Mouse (Mus musculus) kidney, embryonic 16.5 days (tissue): ENCODE results near the gene Gm21738. TPM values are rescaled to one million over a fixed set of nuclear protein-coding genes. Genes with fewer than 3 reads are reported as not detected.
"Not testable (repeated sequence)": the region's sequence is repeated elsewhere in the genome, so short reads cannot be mapped to it uniquely, and the experiment has no call there.

Experiments
- ATAC-seq: fragments of 200-750 bp; cut with Nextera tagmentation; 2 replicates; pipeline ENCODE4 v1.8.0; 2017; ENCODE audit warnings: moderate TSS enrichment; ENCODE audit not compliant: low FRiP score, low TSS enrichment
- H3K27ac ChIP-seq: fragments of 300-500 bp; sonication (generic); 2 replicates; pipeline ENCODE4 v1.5.1; 2014; ENCODE audit warnings: low read length
- H3K27me3 ChIP-seq: fragments of 300-500 bp; sonication (generic); 2 replicates; pipeline ENCODE4 v1.6.1; 2014; ENCODE audit warnings: low read length, control low read depth, mixed read lengths; ENCODE audit not compliant: insufficient read depth
- H3K36me3 ChIP-seq: fragments of 300-500 bp; sonication (generic); 2 replicates; pipeline ENCODE4 v1.6.1; 2014; ENCODE audit warnings: low read length, control low read depth, mixed read lengths; ENCODE audit not compliant: insufficient read depth
- H3K4me1 ChIP-seq: fragments of 300-500 bp; sonication (generic); 2 replicates; pipeline ENCODE4 v1.6.1; 2014; ENCODE audit warnings: low read length, control low read depth, mixed read lengths; ENCODE audit not compliant: insufficient read depth
- H3K4me2 ChIP-seq: fragments of 300-500 bp; sonication (generic); replicated peaks from 2 replicates; pipeline ENCODE4 v1.6.1; 2014; ENCODE audit warnings: low read depth, low read length
- H3K4me3 ChIP-seq: fragments of 300-500 bp; sonication (generic); 2 replicates; pipeline ENCODE4 v1.5.1; 2014; ENCODE audit warnings: mild to moderate bottlenecking, low read length
- H3K9ac ChIP-seq: fragments of 300-500 bp; sonication (generic); replicated peaks from 2 replicates; pipeline ENCODE4 v1.6.1; 2014; ENCODE audit warnings: low read length
- H3K9me3 ChIP-seq: fragments of 300-500 bp; sonication (generic); 2 replicates; pipeline ENCODE4 v1.6.1; 2016; ENCODE audit warnings: low read length, control low read depth
- WGBS: fragments of 180-500 bp; shearing (Covaris S2); extraction: QIAGEN DNeasy Blood & Tissue Kit; methylation state at CpG from one replicate; pipeline ENCODE4 v1.1.7; 2014; 5-methylcytosine and 5-hydroxymethylcytosine counted together
- polyA plus RNA-seq: library from polyadenylated mRNA; unstranded; fragments of >200 nt; fragmentation: Nextera tagmentation; extraction: Ambion mirVana; gene quantifications from 2 replicates; pipeline ENCODE4 v1.2.1, GENCODE M21; 2015

Gene Gm21738
- polyA plus RNA-seq, result 0.58 TPM in 1 of 2 replicates, not detected in the other

DNA sequence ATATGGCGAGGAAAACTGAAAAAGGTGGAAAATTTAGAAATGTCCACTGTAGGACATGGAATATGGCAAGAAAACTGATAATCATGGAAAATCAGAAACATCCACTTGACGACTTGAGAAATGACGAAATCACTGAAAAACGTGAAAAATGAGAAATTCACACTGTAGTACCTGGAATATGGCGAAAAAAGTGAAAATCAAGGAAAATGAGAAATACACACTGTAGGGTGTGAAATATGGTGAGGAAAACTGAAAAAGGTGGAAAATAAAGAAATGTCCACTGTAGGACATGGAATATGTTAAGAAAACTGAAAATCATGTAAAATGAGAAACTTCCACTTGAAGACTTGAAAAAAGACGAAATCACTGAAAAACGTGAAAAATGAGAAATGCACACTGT is at the start of gene Gm21738:
TSS of gene Gm21738 (minus strand) at position 101 of the 400 bp plus-strand sequence.
- not testable (repeated sequence) for H3K4me1 ChIP-seq, H3K9me3 ChIP-seq, ATAC-seq, H3K4me3 ChIP-seq, H3K27me3 ChIP-seq, H3K36me3 ChIP-seq, H3K9ac ChIP-seq, H3K4me2 ChIP-seq, H3K27ac ChIP-seq
- 78% methylated on average over 7 of the region's 7 CpGs for WGBS

DNA sequence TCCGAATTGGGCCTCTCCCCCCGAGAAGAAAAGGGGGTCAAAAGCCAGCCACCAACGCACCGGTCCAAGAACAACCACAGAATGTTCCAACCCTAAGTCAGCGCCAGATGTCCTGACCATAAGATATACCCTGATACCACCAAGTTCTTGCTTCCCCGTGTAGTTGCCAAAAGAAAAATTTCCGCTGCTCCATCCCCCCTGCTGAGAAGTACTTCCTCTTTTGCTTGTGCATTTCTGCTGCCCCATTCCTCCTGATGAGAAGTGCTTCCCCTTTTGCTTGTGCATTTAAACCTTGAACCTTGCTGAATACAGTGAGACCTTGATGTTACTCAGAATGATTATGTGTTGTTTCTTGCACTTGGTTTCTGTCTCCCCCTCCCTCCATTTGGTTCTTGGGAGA is 35.0 kb downstream of the Gm21738 start:
- not testable (repeated sequence) for H3K27ac ChIP-seq
- 84% methylated on average over 7 of the region's 7 CpGs for WGBS

More for the DNA sequence above, 35.0 kb downstream of the Gm21738 start:
- not testable (repeated sequence) for H3K4me2 ChIP-seq, H3K27me3 ChIP-seq, H3K4me3 ChIP-seq, H3K9ac ChIP-seq, H3K4me1 ChIP-seq, H3K36me3 ChIP-seq, ATAC-seq
- peaks cover 11% of the 10 kb centered on the region; the same call in 1 of the 2 replicates for H3K9me3 ChIP-seq

Other genes with a start within 250 kb of the Gm21738 start
- gene Gm2244, start 131.0 kb upstream of the Gm21738 start, polyA plus RNA-seq, result not detected in 2 replicates
- 1.4 and 1.7 TPM in 2 replicates for gene Gm2237, start 166.2 kb upstream of the Gm21738 start, polyA plus RNA-seq
- gene Gm5458, start 183.7 kb upstream of the Gm21738 start, polyA plus RNA-seq, result not detected in 2 replicates